Comparison of ENCODE assay signal across 8 mouse cellular contexts in genomic region chr11:98940776-98941175, GRCm38 (mm10). TPM values are rescaled to one million over a fixed set of nuclear protein-coding genes. Genes with fewer than 3 reads are reported as not detected.
DNase-seq lines count a peak whose midpoint lies in the region; ATAC-seq and TF ChIP-seq lines count a peak whose summit lies in the region.

No protein-coding gene starts in this region.

- no peak for TF ChIP-seq CTCF in ES-Bruce4 (IDR thresholded peaks at IDR 0.05; ENCODE audit: low read depth, low read length)

- peak overlapping the region; percentile 69 for H3K9ac ChIP-seq in ES-Bruce4 (ENCODE audit: low read depth, poor library complexity, severe bottlenecking)
- H3K9ac ChIP-seq in forebrain, embryonic 13.5 days, result peak overlapping the region; percentile 69
- peak overlapping the region; percentile 68; the same call in 1 of the 2 replicates for H3K9ac ChIP-seq in limb, embryonic 13.5 days

- peak overlapping the region; percentile 60 for H3K27ac ChIP-seq in ES-Bruce4 (ENCODE audit: insufficient read depth, low read length)
- peak overlapping the region; percentile 89 for H3K27ac ChIP-seq in forebrain, embryonic 13.5 days
- H3K27ac ChIP-seq in limb, embryonic 13.5 days, result peak overlapping the region; percentile 84

- H3K27me3 ChIP-seq in ES-Bruce4 (ENCODE audit: control insufficient read depth, insufficient read depth, low read length, poor library complexity, severe bottlenecking), result no peaks in the 10 kb centered on the region
- H3K27me3 ChIP-seq in forebrain, embryonic 13.5 days, result peaks cover 8% of the 10 kb centered on the region
- H3K27me3 ChIP-seq in limb, embryonic 13.5 days, result no peaks in the 10 kb centered on the region

- peaks cover 21% of the 10 kb centered on the region for H3K4me1 ChIP-seq in ES-Bruce4 (ENCODE audit: control insufficient read depth, insufficient read depth, low read length)
- H3K4me1 ChIP-seq in forebrain, embryonic 13.5 days, result peaks cover 97% of the 10 kb centered on the region
- H3K4me1 ChIP-seq in limb, embryonic 13.5 days, result peaks cover 88% of the 10 kb centered on the region

- 0 out of 2 replicates have a peak overlapping the region, but pooled peaks have one; percentile 7 for H3K4me3 ChIP-seq in ES-Bruce4 (ENCODE audit: low read depth, low read length)
- peak overlapping the region; percentile 48 for H3K4me3 ChIP-seq in forebrain, embryonic 13.5 days
- peak overlapping the region; percentile 90 for H3K4me3 ChIP-seq in limb, embryonic 13.5 days

- 11% methylated on average over 3 of the region's 3 CpGs for WGBS in forebrain, embryonic 13.5 days
- 12% methylated on average over 3 of the region's 3 CpGs for WGBS in limb, embryonic 13.5 days

- H3K9me3 ChIP-seq in ES-Bruce4 (replicated peaks; ENCODE audit: control insufficient read depth, insufficient read depth, low read length, poor library complexity, severe bottlenecking), result no peaks in the 10 kb centered on the region
- no peaks in the 10 kb centered on the region for H3K9me3 ChIP-seq in forebrain, embryonic 13.5 days (replicated peaks)
- H3K9me3 ChIP-seq in limb, embryonic 13.5 days, result no peaks in the 10 kb centered on the region

- TF ChIP-seq POLR2A in ES-Bruce4 (IDR thresholded peaks at IDR 0.05; ENCODE audit: insufficient read depth, low read length), result no peak

- no peaks in the 10 kb centered on the region for H3K36me3 ChIP-seq in ES-Bruce4 (ENCODE audit: control insufficient read depth, insufficient read depth, low read length, poor library complexity, severe bottlenecking)
- H3K36me3 ChIP-seq in forebrain, embryonic 13.5 days (ENCODE audit: poor library complexity, severe bottlenecking), result no peaks in the 10 kb centered on the region
- no peaks in the 10 kb centered on the region for H3K36me3 ChIP-seq in limb, embryonic 13.5 days

- no peak for TF ChIP-seq EP300 in ES-Bruce4 (IDR thresholded peaks at IDR 0.05; ENCODE audit: insufficient read depth, low read depth, low read length)

- no peak for ATAC-seq in forebrain, embryonic 13.5 days
- ATAC-seq in limb, embryonic 13.5 days (ENCODE audit: low FRiP score, low read depth), result no peak

- peak overlapping the region; percentile 85 for H3K4me2 ChIP-seq in forebrain, embryonic 13.5 days
- H3K4me2 ChIP-seq in limb, embryonic 13.5 days (replicated peaks), result peak overlapping the region; percentile 95

- DNase-seq in heart, adult 11 months, result peak; percentile 94
- no peak for DNase-seq in heart, postnatal 4 days
- peak; percentile 60 for DNase-seq in retina, postnatal 1 day
- DNase-seq in urinary bladder, postnatal 10 days (ENCODE audit: low spot score), result no peak
- no peak for DNase-seq in spleen, postnatal 36 days (ENCODE audit: low spot score in 2 of 2)

RNA-seq across cellular contexts. Expression of gene Rara, which starts 13.2 kb away (rescaled TPM):
- 10 to 100 TPM; 34.6 to 38.1 TPM for total RNA-seq in heart, postnatal 4 days (2021)
- polyA plus RNA-seq in ES-Bruce4 (2011; ENCODE audit: insufficient read depth, insufficient read length, low read depth, missing spikeins), result 23.7 and 26.3 TPM in 2 replicates
- 8.7 and 10.2 TPM in 2 replicates for polyA plus RNA-seq in forebrain, embryonic 13.5 days (2015; fragmentation: Nextera tagmentation; extraction: Ambion mirVana)
- 46.5 and 49.8 TPM in 2 replicates for polyA plus RNA-seq in limb, embryonic 13.5 days (2015; fragmentation: Nextera tagmentation; extraction: Ambion mirVana)

RNA-seq across cellular contexts. Expression of gene Cdc6, which starts 33.2 kb away (rescaled TPM):
- 10 to 100 TPM in 1 of 2 experiments, 1 to 10 TPM in 1; 9.8 to 10.2 TPM for total RNA-seq in heart, postnatal 4 days (2021)
- polyA plus RNA-seq in ES-Bruce4 (2011; ENCODE audit: insufficient read depth, insufficient read length, low read depth, missing spikeins), result 54.3 and 55.8 TPM in 2 replicates
- 23.0 and 26.9 TPM in 2 replicates for polyA plus RNA-seq in forebrain, embryonic 13.5 days (2015; fragmentation: Nextera tagmentation; extraction: Ambion mirVana)
- polyA plus RNA-seq in limb, embryonic 13.5 days (2015; fragmentation: Nextera tagmentation; extraction: Ambion mirVana), result 31.4 and 32.3 TPM in 2 replicates

RNA-seq across cellular contexts. Expression of gene Gjd3, which starts 42.0 kb away (rescaled TPM):
- 1 to 10 TPM; 2.0 to 2.5 TPM for total RNA-seq in heart, postnatal 4 days (2021)
- not detected in 2 replicates for polyA plus RNA-seq in ES-Bruce4 (2011; ENCODE audit: insufficient read depth, insufficient read length, low read depth, missing spikeins)
- polyA plus RNA-seq in forebrain, embryonic 13.5 days (2015; fragmentation: Nextera tagmentation; extraction: Ambion mirVana), result 0.21 TPM in 1 of 2 replicates, not detected in the other
- polyA plus RNA-seq in limb, embryonic 13.5 days (2015; fragmentation: Nextera tagmentation; extraction: Ambion mirVana), result 0.41 and 0.78 TPM in 2 replicates

Comparison
In these comparisons a context has a peak if more than half of its experiments do, and no peak if none do; other contexts are left out.
1. DNase-seq: peak in heart, adult 11 months (single experiment) and retina, postnatal 1 day (single experiment); none in heart, postnatal 4 days (single experiment), urinary bladder, postnatal 10 days (single experiment) and spleen, postnatal 36 days (0 of 2).
2. H3K4me3 ChIP-seq: peak in every context shown above with its lines; median percentile 90 in limb, embryonic 13.5 days; 48 in forebrain, embryonic 13.5 days; 7 in ES-Bruce4.
3. Peak in every context shown above with its lines, with median percentiles within 50 percentile points of each other: H3K27ac ChIP-seq and H3K9ac ChIP-seq.